Mouse (Mus musculus) kidney, postnatal 0 days (tissue): ENCODE measurements at regions not wholly inside any gene's neighbourhood (a gene's known extent, or its start where the extent isn't known, plus 50 kb on each side); places are given as distances from the start of the nearest gene placed in this dataset.

Experiments used
- ATAC-seq: fragments of 200-750 bp; cut with Nextera tagmentation; replicated peaks from 2 replicates; pipeline ENCODE4 v1.8.0; 2017; ENCODE audit warnings: low read depth, moderate number of reproducible peaks, moderate TSS enrichment, moderate library complexity; ENCODE audit not compliant: low FRiP score
- DNase-seq: peaks from one replicate; pipeline ENCODE4 v3.0.0-alpha.2; 2016; ENCODE audit warnings: low spot score
- H3K27ac ChIP-seq: fragments of 300-500 bp; sonication (generic); 2 replicates; pipeline ENCODE4 v1.5.1; 2014; ENCODE audit warnings: mild to moderate bottlenecking
- H3K27me3 ChIP-seq: fragments of 300-500 bp; sonication (generic); 2 replicates; pipeline ENCODE4 v1.6.1; 2014; ENCODE audit warnings: low read length, mixed read lengths; ENCODE audit not compliant: insufficient read depth
- H3K36me3 ChIP-seq: fragments of 300-500 bp; sonication (generic); 2 replicates; pipeline ENCODE4 v1.6.1; 2014; ENCODE audit warnings: low read length, mixed read lengths; ENCODE audit not compliant: insufficient read depth
- H3K4me1 ChIP-seq: fragments of 300-500 bp; sonication (generic); replicated peaks from 2 replicates; pipeline ENCODE4 v1.6.1; 2014; ENCODE audit warnings: antibody characterized with exemption, low read length, mixed read lengths; ENCODE audit not compliant: insufficient read depth
- H3K4me2 ChIP-seq: fragments of 300-500 bp; sonication (generic); 2 replicates; pipeline ENCODE4 v1.6.1; 2014; ENCODE audit warnings: mild to moderate bottlenecking, low read length, moderate library complexity, mixed read lengths
- H3K4me3 ChIP-seq: fragments of 300-500 bp; sonication (generic); replicated peaks from 2 replicates; pipeline ENCODE4 v1.5.1; 2014; ENCODE audit warnings: low read depth, low read length
- H3K9ac ChIP-seq: fragments of 300-500 bp; sonication (generic); 2 replicates; pipeline ENCODE4 v1.6.1; 2014; ENCODE audit warnings: low read depth, low read length
- H3K9me3 ChIP-seq: fragments of 300-500 bp; sonication (generic); replicated peaks from 2 replicates; pipeline ENCODE4 v1.6.1; 2016; ENCODE audit warnings: low read length, inconsistent platforms, mixed read lengths
- CTCF ChIP-seq: IDR thresholded peaks from 2 replicates; pipeline ENCODE4 v1.5.1; 2016; ENCODE audit warnings: antibody characterized with exemption, low read depth, mild to moderate bottlenecking, moderate library complexity
- WGBS: fragments of 180-500 bp; shearing (Covaris S2); extraction: QIAGEN DNeasy Blood & Tissue Kit; methylation state at CpG from one replicate; pipeline ENCODE4 v1.1.7; 2014; 5-methylcytosine and 5-hydroxymethylcytosine counted together

GRCm38 (mm10) chr5:4591721-4592120, 166.1 kb downstream of the Fzd1 start:
- H3K4me3 ChIP-seq: no peak overlapping the region
- H3K27me3 ChIP-seq: no peaks in the 10 kb centered on the region
- H3K9ac ChIP-seq: no peak overlapping the region
- H3K4me2 ChIP-seq: no peak overlapping the region
- no peak overlapping the region for H3K27ac ChIP-seq
- H3K4me1 ChIP-seq: no peaks in the 10 kb centered on the region
- no peak for TF ChIP-seq CTCF
- H3K36me3 ChIP-seq: no peaks in the 10 kb centered on the region
- no peaks in the 10 kb centered on the region for H3K9me3 ChIP-seq
- 40% methylated on average over 1 of the region's 1 CpGs for WGBS
- DNase-seq (no peak), ATAC-seq (no peak)

GRCm38 (mm10) chr5:4582702-4583475, 174.9 kb downstream of the Fzd1 start:
- no peak for DNase-seq

GRCm38 (mm10) chr5:4580185-4580839, 177.5 kb downstream of the Fzd1 start:
- WGBS: 82% methylated on average over 8 of the region's 8 CpGs
- Histone ChIP-seq H3K4me2 (no peak overlapping the region), H3K4me3 (no peak overlapping the region), H3K9me3 (no peaks in the 10 kb centered on the region), H3K36me3 (no peaks in the 10 kb centered on the region), H3K27me3 (no peaks in the 10 kb centered on the region), H3K4me1 (no peaks in the 10 kb centered on the region), H3K27ac (no peak overlapping the region), H3K9ac (no peak overlapping the region)
- DNase-seq (no peak), ATAC-seq (no peak)
- TF ChIP-seq CTCF: no peak

More at GRCm38 (mm10) chr5:4582702-4583475, 174.9 kb downstream of the Fzd1 start:
- H3K9me3 ChIP-seq: no peaks in the 10 kb centered on the region
- no peak overlapping the region for H3K4me2 ChIP-seq
- H3K4me1 ChIP-seq: no peaks in the 10 kb centered on the region
- 90% methylated on average over 1 of the region's 1 CpGs for WGBS
- no peak overlapping the region for H3K4me3 ChIP-seq
- H3K9ac ChIP-seq: no peak overlapping the region
- no peaks in the 10 kb centered on the region for H3K36me3 ChIP-seq
- ATAC-seq: no peak
- H3K27ac ChIP-seq: no peak overlapping the region
- no peak for TF ChIP-seq CTCF
- no peaks in the 10 kb centered on the region for H3K27me3 ChIP-seq

GRCm38 (mm10) chr5:4578856-4579255, 179.0 kb downstream of the Fzd1 start:
- no peak overlapping the region for H3K4me3 ChIP-seq
- TF ChIP-seq CTCF: no peak
- no peak overlapping the region for H3K27ac ChIP-seq
- H3K9ac ChIP-seq: no peak overlapping the region
- H3K9me3 ChIP-seq: no peaks in the 10 kb centered on the region
- no peaks in the 10 kb centered on the region for H3K27me3 ChIP-seq
- no peak overlapping the region for H3K4me2 ChIP-seq
- WGBS: 68% methylated on average over 3 of the region's 3 CpGs
- H3K4me1 ChIP-seq: no peaks in the 10 kb centered on the region
- ATAC-seq (no peak), DNase-seq (no peak)
- H3K36me3 ChIP-seq: no peaks in the 10 kb centered on the region

- WGBS: 89% methylated on average over 6 of the region's 6 CpGs
These were observed 180.7 kb downstream of the Fzd1 start for GRCm38 (mm10) chr5:4577179-4577578.

GRCm38 (mm10) chr5:4563862-4564261, 194.0 kb downstream of the Fzd1 start:
- WGBS: 62% methylated on average over 6 of the region's 6 CpGs
- no peak overlapping the region for H3K4me3 ChIP-seq
- TF ChIP-seq CTCF: no peak
- no peaks in the 10 kb centered on the region for H3K27me3 ChIP-seq
- no peak overlapping the region for H3K4me2 ChIP-seq
- no peak overlapping the region for H3K9ac ChIP-seq
- H3K9me3 ChIP-seq: no peaks in the 10 kb centered on the region
- no peaks in the 10 kb centered on the region for H3K36me3 ChIP-seq
- ATAC-seq: no peak
- peaks cover 3% of the 10 kb centered on the region; the same call in 1 of the 2 replicates for H3K4me1 ChIP-seq
- no peak overlapping the region for H3K27ac ChIP-seq
- no peak for DNase-seq

More at GRCm38 (mm10) chr5:4577179-4577578, 180.7 kb downstream of the Fzd1 start:
- H3K9ac ChIP-seq: no peak overlapping the region
- H3K27me3 ChIP-seq: no peaks in the 10 kb centered on the region
- TF ChIP-seq CTCF: no peak
- H3K27ac ChIP-seq: no peak overlapping the region
- no peak overlapping the region for H3K4me3 ChIP-seq
- no peaks in the 10 kb centered on the region for H3K36me3 ChIP-seq
- H3K4me1 ChIP-seq: no peaks in the 10 kb centered on the region
- DNase-seq (no peak), ATAC-seq (no peak)
- H3K4me2 ChIP-seq: no peak overlapping the region
- H3K9me3 ChIP-seq: no peaks in the 10 kb centered on the region
